Mouse (Mus musculus) bone marrow, adult 2 months (tissue): Measurements from ENCODE around the gene Ppp1r14c. TPM values are rescaled to one million over a fixed set of nuclear protein-coding genes. Genes with fewer than 3 reads are reported as not detected.

Source experiments
- H3K27ac ChIP-seq: fragments of 200-500 bp; 2 replicates; pipeline ENCODE4 v1.5.1; 2012; ENCODE audit warnings: low read depth, mild to moderate bottlenecking, control low read depth, inconsistent platforms, low read length; ENCODE audit not compliant: control insufficient read depth, poor library complexity, insufficient read depth
- H3K4me1 ChIP-seq: fragments of 200-500 bp; 2 replicates; pipeline ENCODE4 v1.6.1; 2011; ENCODE audit warnings: low read length; ENCODE audit not compliant: control insufficient read depth, insufficient read depth
- H3K4me3 ChIP-seq: fragments of 200-500 bp; replicated peaks from 2 replicates; pipeline ENCODE3; 2011; ENCODE audit warnings: mild to moderate bottlenecking, low read depth, low read length, control low read depth; ENCODE audit not compliant: control insufficient read depth
- CTCF ChIP-seq: fragments of 200-500 bp; IDR thresholded peaks from 2 replicates; pipeline ENCODE4 v1.5.1; 2011; ENCODE audit warnings: low read length, control low read depth; ENCODE audit not compliant: control insufficient read depth, insufficient read depth
- POLR2A ChIP-seq: fragments of 200-500 bp; IDR thresholded peaks from 2 replicates; pipeline ENCODE4 v1.6.1; 2011; ENCODE audit warnings: low read depth, mild to moderate bottlenecking, control low read depth, low read length, borderline replicate concordance; ENCODE audit not compliant: control insufficient read depth
- WGBS: fragments of 180-500 bp; shearing (Covaris S2); methylation state at CpG from one replicate; pipeline ENCODE4 v1.1.7; 2018; 5-methylcytosine and 5-hydroxymethylcytosine counted together
- polyA plus RNA-seq: library from polyadenylated mRNA; stranded (reverse); fragments of >200 nt; gene quantifications from 2 replicates; pipeline ENCODE4 v1.2.4, GENCODE M21; 2011; ENCODE audit warnings: low replicate concordance; ENCODE audit not compliant: missing spikeins, insufficient read depth, insufficient read length

Gene Ppp1r14c
- polyA plus RNA-seq, result 0.49 TPM in 1 of 2 replicates, not detected in the other

DNA sequence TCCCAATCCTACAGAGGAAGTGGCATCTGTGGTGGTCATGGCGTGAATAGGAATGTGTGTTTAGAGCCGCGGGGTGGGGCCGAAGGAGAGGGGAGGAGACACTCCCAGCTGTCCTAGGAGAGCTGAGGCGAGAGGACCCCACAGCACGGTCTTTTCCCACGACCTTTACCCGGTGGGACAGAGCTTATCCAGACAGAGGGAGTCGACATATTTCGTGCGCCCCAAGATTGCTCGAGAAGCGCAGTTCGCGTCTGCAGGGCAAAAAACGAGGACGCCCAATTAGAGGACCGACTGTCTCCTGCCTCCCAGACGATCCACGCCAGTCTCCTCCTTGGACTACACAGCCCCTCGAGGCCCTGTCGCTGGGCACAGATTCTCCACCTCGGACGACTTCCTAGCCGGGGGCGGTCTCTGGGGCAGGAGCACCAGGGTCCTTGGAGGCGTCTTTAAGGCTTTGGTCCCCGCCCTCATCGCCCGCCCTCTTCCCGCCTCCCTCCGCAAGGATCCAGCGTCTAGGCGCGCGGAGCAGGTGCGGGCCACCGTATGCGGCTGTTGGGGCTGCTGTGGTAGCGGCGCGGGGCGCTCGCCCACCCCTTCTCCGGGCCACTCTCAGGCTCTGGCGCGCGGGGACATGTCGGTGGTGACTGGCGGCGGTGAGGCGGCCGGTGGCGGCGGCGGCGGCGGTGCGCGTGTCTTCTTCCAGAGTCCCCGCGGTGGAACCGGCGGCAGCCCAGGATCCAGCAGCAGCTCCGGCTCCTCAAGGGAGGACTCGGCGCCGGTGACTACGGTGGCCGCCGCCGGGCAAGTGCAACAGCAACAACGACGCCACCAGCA, at the start of gene Ppp1r14c:
TSS of gene Ppp1r14c (plus strand) at position 22 of the 834 bp plus-strand sequence.
- no peak within 1 kb of the TSS for H3K27ac ChIP-seq
- no peak for TF ChIP-seq CTCF
- TF ChIP-seq POLR2A, result no peak
- no peaks in the 10 kb centered on the region for H3K4me1 ChIP-seq
- H3K4me3 ChIP-seq, result no peak within 1 kb of the TSS
- WGBS, result 1% methylated on average over 57 of the region's 74 CpGs

DNA sequence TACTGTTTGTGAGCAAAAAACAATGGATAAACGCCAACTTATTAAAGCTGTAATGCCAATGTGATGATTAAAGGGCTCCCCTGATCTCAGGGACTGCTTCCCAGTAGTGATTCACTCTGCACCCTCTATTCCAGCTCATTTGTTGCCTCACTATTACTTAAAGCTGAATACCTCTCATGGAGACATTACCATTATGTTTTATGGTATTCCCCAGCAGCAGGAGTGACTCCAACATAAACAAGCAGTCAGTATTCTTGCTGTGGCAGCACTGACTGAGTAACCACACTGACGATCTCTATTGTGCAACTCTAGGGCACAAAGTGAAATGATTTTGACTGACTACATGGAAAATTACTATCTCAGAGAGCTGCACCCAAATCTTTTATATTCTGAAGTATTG, 44.5 kb upstream of the Ppp1r14c start:
- Histone ChIP-seq H3K27ac (no peak overlapping the region), H3K4me3 (no peak overlapping the region), H3K4me1 (no peaks in the 10 kb centered on the region)
- WGBS, result 76% methylated on average over 2 of the region's 2 CpGs
- TF ChIP-seq CTCF (no peak), POLR2A (no peak)

DNA sequence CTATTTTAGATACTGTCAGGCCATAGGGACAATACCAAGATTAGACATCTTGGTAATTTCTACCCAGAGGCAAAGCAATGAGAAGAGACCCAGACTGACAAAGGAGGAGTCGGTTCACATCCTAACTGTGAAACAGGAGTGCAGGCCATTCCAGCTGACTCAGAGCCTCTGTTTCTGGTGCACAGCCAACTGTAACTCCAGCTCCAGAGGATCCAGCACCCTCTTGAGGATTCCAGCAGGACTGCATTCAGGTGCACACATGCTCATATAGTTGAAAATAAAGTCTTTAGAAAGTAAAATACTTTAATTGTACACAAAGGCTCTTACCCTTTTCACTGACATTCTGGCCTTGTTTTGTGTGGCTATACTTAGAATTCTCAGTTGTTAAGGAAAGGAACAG, 40.4 kb upstream of the Ppp1r14c start:
- WGBS, result 54% methylated on average over 1 of the region's 1 CpGs
- Histone ChIP-seq H3K4me3 (no peak overlapping the region), H3K4me1 (no peaks in the 10 kb centered on the region), H3K27ac (no peak overlapping the region)
- TF ChIP-seq POLR2A (no peak), CTCF (peak; percentile 21; the same call in 1 of the 2 replicates)

DNA sequence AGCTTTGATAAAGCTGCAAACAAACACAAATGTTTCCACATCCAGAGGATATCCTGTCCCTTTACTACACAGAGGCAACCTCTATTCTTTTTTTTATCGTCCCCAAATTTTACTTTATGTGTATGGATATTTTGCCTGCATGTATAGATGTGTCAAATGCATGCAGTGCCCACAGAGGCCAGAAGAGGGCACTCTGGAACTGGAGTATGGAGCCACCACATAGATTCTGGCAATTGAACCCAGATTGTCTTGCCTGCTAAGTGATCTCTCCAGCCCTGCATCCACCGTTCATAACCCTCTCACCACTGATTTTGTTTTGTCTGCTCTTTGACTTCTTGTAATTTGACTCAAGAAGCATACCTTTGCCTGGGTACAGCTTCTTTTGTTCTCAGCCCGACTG, 33.0 kb upstream of the Ppp1r14c start:
- H3K4me3 ChIP-seq, result no peak overlapping the region
- TF ChIP-seq POLR2A, result no peak
- peak; percentile 55 for TF ChIP-seq CTCF
- H3K4me1 ChIP-seq, result no peaks in the 10 kb centered on the region
- H3K27ac ChIP-seq, result no peak overlapping the region
- WGBS, result 36% methylated on average over 3 of the region's 3 CpGs

DNA sequence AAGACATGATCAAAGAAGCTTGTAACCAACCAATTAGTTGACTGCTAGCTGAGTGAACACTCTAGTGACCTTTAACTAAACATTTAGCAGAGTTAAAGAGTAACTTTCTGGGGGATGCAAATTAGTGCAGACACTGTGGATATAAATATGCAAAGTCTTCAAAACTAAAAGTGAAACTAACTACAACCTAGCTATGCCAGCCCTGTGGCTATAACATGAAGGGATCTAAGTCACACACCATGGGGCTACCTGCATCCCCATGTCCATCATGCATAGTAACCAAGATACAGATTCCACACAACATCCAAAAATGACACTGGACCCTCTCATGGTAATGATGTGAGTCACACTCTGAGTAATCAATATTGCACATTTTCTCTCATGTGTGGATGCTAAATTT, 31.3 kb upstream of the Ppp1r14c start:
- H3K4me1 ChIP-seq, result no peaks in the 10 kb centered on the region
- no peak overlapping the region for H3K4me3 ChIP-seq
- TF ChIP-seq POLR2A, result no peak
- TF ChIP-seq CTCF, result no peak
- no peak overlapping the region for H3K27ac ChIP-seq

DNA sequence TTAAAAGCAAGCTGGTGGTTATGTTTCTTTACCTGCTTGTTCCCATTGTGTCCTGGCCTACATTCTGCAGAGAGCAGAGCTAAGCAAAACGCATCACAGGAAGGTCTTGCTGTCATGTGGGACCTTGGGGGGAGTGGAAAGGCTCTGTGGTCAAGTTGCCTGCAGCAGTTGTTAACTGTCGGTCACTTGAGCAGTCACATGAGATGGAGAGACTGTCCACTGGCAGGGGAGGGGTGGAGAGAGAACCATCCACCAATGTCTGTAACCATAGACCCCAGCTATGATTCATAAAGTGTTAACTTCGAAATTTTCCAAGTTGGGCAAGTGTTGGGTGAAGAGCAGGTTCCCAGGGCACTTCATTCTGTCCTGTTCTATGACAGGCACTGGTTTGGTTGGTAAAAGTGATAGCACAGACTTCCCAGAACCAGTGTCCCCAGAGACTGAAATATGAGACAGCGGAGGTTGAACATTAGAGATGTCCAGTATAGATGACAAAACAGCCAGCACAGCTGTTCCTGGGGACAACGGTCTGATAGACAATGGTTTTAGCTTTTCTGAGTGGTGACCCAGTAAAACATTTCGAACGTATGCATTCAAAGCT, 29.0 kb upstream of the Ppp1r14c start:
- no peak overlapping the region for H3K4me3 ChIP-seq
- no peak overlapping the region for H3K27ac ChIP-seq
- TF ChIP-seq POLR2A (no peak), CTCF (no peak)
- WGBS, result 66% methylated on average over 7 of the region's 7 CpGs
- no peaks in the 10 kb centered on the region for H3K4me1 ChIP-seq

DNA sequence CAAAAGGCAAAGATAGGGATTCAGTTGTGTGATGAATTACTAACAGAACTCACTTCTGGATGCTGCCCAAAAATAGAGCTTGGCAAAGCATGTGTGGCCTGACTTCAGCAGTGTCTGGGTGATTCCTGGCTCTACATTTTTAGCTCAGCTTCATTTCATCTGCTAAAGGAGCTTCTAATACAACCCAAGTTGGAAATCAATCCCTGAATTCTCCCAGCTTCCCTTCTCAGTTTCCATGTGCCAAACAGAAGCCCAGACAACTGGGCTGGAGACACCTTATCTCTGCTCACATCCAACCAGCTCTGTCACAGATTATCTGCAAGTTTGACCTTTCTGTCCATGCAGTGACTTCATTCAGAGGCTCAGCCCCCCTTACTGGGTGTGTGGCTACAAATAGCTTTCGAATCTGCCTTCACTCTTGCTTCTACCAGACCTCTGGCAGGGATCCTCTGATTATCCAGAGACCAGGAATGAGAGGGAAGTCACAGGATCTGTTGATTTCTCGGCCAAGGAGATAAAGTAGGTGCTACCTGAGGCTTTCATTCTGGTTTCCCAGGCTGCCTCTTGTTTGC, 28.4 kb upstream of the Ppp1r14c start:
- WGBS, result 62% methylated on average over 2 of the region's 2 CpGs
- Histone ChIP-seq H3K4me3 (no peak overlapping the region), H3K27ac (no peak overlapping the region), H3K4me1 (no peaks in the 10 kb centered on the region)
- TF ChIP-seq CTCF, result no peak
- no peak for TF ChIP-seq POLR2A

DNA sequence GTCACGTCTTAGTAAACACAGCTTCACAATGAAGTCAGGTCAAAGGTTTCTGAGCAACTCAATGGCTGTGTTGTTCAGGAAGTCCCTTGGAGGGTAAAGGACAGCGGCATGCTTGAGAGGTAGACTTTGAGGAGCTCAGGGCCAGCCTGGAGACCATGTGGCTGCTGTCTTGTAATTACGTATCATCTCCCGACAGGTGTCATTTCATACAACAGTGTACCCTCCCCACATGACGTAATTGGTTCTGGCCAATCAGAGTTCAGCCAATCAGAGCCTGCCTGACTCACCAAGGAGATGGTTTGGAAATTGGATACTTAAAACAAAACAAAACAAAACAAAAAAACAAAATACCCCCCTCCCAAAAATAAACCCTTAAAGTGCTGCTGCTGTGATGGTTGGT, 20.2 kb upstream of the Ppp1r14c start:
- Histone ChIP-seq H3K4me1 (no peaks in the 10 kb centered on the region), H3K27ac (no peak overlapping the region), H3K4me3 (no peak overlapping the region)
- TF ChIP-seq POLR2A (no peak), CTCF (no peak)
- 71% methylated on average over 5 of the region's 5 CpGs for WGBS
